Mouse (Mus musculus) urinary bladder, postnatal 4 days (tissue): ENCODE measurements around the gene Wdtc1.

Experiments
- DNase-seq, 2 experiments: peaks; one replicate each; pipeline ENCODE4 v3.0.0; 2021 to 2022; ENCODE audit warnings: low spot score in 2 of 2

Wdtc1 gene

GRCm38 (mm10) chr4:133353367-133354365 is at the start of gene Wdtc1:
Gene Wdtc1 (minus strand): TSS chr4:133353481.
- DNase-seq = no peak

GRCm38 (mm10) chr4:133402011-133402410 is 48.7 kb upstream of the Wdtc1 start:
- no peak for DNase-seq

- no peak for DNase-seq
Measured at GRCm38 (mm10) chr4:133400098-133400497, 46.8 kb upstream of the Wdtc1 start.

GRCm38 (mm10) chr4:133399509-133399908 is 46.2 kb upstream of the Wdtc1 start:
- no peak for DNase-seq

GRCm38 (mm10) chr4:133398619-133399018 is 45.3 kb upstream of the Wdtc1 start:
- no peak for DNase-seq

GRCm38 (mm10) chr4:133397961-133398360 is 44.7 kb upstream of the Wdtc1 start:
- DNase-seq = no peak

GRCm38 (mm10) chr4:133397299-133397698 is 44.0 kb upstream of the Wdtc1 start:
- no peak for DNase-seq

- no peak for DNase-seq
Measured at GRCm38 (mm10) chr4:133396079-133396478, 42.8 kb upstream of the Wdtc1 start.

- no peak for DNase-seq
Measured at GRCm38 (mm10) chr4:133394981-133395573, 41.8 kb upstream of the Wdtc1 start.

- no peak for DNase-seq
Measured at GRCm38 (mm10) chr4:133391185-133392040, 38.1 kb upstream of the Wdtc1 start.

- no peak for DNase-seq
Measured at GRCm38 (mm10) chr4:133390585-133390984, 37.3 kb upstream of the Wdtc1 start.

- no peak for DNase-seq
Measured at GRCm38 (mm10) chr4:133390042-133390441, 36.8 kb upstream of the Wdtc1 start.

- DNase-seq = no peak
Measured at GRCm38 (mm10) chr4:133388781-133389552, 35.7 kb upstream of the Wdtc1 start.

GRCm38 (mm10) chr4:133387053-133387452 is 33.8 kb upstream of the Wdtc1 start:
- DNase-seq = no peak

- no peak for DNase-seq
Measured at GRCm38 (mm10) chr4:133386061-133386797, 32.9 kb upstream of the Wdtc1 start.

GRCm38 (mm10) chr4:133381141-133381540 is 27.9 kb upstream of the Wdtc1 start:
- no peak for DNase-seq

- no peak for DNase-seq
Measured at GRCm38 (mm10) chr4:133380532-133380931, 27.3 kb upstream of the Wdtc1 start.

- DNase-seq = no peak
Measured at GRCm38 (mm10) chr4:133379861-133380260, 26.6 kb upstream of the Wdtc1 start.

GRCm38 (mm10) chr4:133379046-133379347 is 25.7 kb upstream of the Wdtc1 start:
- no peak for DNase-seq

- DNase-seq = no peak
Measured at GRCm38 (mm10) chr4:133378236-133379045, 25.2 kb upstream of the Wdtc1 start.
